19 mouse cellular contexts compared by ENCODE assay signal in the genomic region with DNA sequence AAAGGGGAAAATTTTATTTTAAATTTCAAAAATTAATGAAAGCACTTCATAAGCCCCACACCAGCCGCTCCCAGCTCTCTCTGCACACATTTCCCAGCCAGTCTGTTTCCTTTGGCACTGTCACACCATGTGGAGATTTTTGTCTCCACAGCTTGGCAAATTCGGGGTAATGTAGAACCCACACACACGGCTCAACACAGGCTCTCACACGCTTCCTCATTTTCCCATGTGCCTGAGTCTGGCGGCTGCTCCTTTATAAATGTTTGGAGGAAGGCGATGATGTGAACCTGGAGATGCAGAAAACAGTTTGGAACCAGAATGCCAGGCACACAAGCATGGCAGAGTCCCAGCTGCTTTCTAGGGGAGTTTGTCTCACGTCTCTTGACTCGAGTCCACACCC. TPM values are rescaled to one million over a fixed set of nuclear protein-coding genes. Genes with fewer than 3 reads are reported as not detected.
DNase-seq lines count a peak whose midpoint lies in the region; TF ChIP-seq lines count a peak whose summit lies in the region.
"Had no signal": no experiment of that assay in that cellular context is flagged by ENCODE, and none has a peak within 500 bp of the region (broad histone marks: within the 10 kb centered on the region; RNA-seq: fewer than 3 reads in every experiment).

No protein-coding gene starts in this region.

- H3K4me1 ChIP-seq in embryonic fibroblast, embryonic 13.5 days (ENCODE audit: control insufficient read depth, insufficient read depth, low read length): 0 out of 2 replicates have a peak, but pooled peaks cover 2% of the 10 kb centered on the region
- H3K4me1 ChIP-seq: embryonic facial prominence, embryonic 13.5 days; hindbrain, embryonic 13.5 days; liver, embryonic 12.5 days; midbrain, embryonic 12.5 days; stomach, embryonic 15.5 days had no signal

- TF ChIP-seq POLR2A in brain, embryonic 14.5 days (IDR thresholded peaks at IDR 0.05; ENCODE audit: borderline replicate concordance, extremely low read depth, insufficient read depth, insufficient read length, poor library complexity, severe bottlenecking): no peak
- no peak for TF ChIP-seq POLR2A in embryonic fibroblast, embryonic 13.5 days (IDR thresholded peaks at IDR 0.05; ENCODE audit: low read depth, low read length)

- no peak for TF ChIP-seq CTCF in brain, embryonic 14.5 days (IDR thresholded peaks at IDR 0.05; ENCODE audit: borderline replicate concordance, extremely low read depth, insufficient read depth, insufficient read length)
- no peak for TF ChIP-seq CTCF in embryonic fibroblast, embryonic 13.5 days (IDR thresholded peaks at IDR 0.05; ENCODE audit: borderline replicate concordance, insufficient read depth, low read length)

- peak; percentile 56 for DNase-seq in brain, embryonic 14.5 days (ENCODE audit: low read depth)
- DNase-seq in layer of hippocampus, adult 18-20 months (ENCODE audit: low spot score in 2 of 2): peak; percentile 61 to 85
- peak; percentile 51 for DNase-seq in right cerebral cortex, adult 18-20 months
- no peak for DNase-seq in heart, adult 9 months (ENCODE audit: low spot score in 2 of 2)
- no peak for DNase-seq in c-Kit-positive CD71-positive TER-119-positive erythroid progenitor cells, embryonic 14.5 days (ENCODE audit: low spot score)
- DNase-seq in embryo, embryonic 11 days: no peak
- DNase-seq: cerebellum, postnatal 25 days; kidney, adult 2 months; lung, postnatal 10 days had no signal

- H3K4me3 ChIP-seq in embryonic fibroblast, embryonic 13.5 days (ENCODE audit: insufficient read depth, low read length): no peak overlapping the region
- H3K4me3 ChIP-seq: embryonic facial prominence, embryonic 13.5 days; hindbrain, embryonic 13.5 days; liver, embryonic 12.5 days; midbrain, embryonic 12.5 days; stomach, embryonic 15.5 days had no signal

- peak overlapping the region; percentile 52; the same call in 1 of the 2 replicates for H3K27ac ChIP-seq in embryonic fibroblast, embryonic 13.5 days (ENCODE audit: insufficient read depth, low read length)
- H3K27ac ChIP-seq: embryonic facial prominence, embryonic 13.5 days; hindbrain, embryonic 13.5 days; liver, embryonic 12.5 days; midbrain, embryonic 12.5 days; stomach, embryonic 15.5 days had no signal

RNA-seq across cellular contexts. Expression of a gene that starts 38.0 kb away (rescaled TPM):
- not detected in 2 replicates for polyA plus RNA-seq in brain, embryonic 14.5 days (2012; rRNA removed)
- polyA plus RNA-seq in embryonic fibroblast, embryonic 13.5 days (2011; ENCODE audit: insufficient read length, low read depth, missing spikeins): not detected in 2 replicates
- not detected for total RNA-seq in layer of hippocampus, adult 18-20 months (2021)
- total RNA-seq: CH12.LX had no signal
- polyA plus RNA-seq: embryonic facial prominence, embryonic 13.5 days; gonadal fat pad, adult 2 months; heart, embryonic 16.5 days; hindbrain, embryonic 13.5 days; kidney, adult 2 months; liver, embryonic 12.5 days; midbrain, embryonic 12.5 days; neural tube, embryonic 11.5 days; stomach, embryonic 15.5 days had no signal

RNA-seq across cellular contexts. Expression of a gene that starts 47.2 kb away (rescaled TPM):
- polyA plus RNA-seq in brain, embryonic 14.5 days (2012; rRNA removed): 9.2 and 9.5 TPM in 2 replicates
- polyA plus RNA-seq in embryonic fibroblast, embryonic 13.5 days (2011; ENCODE audit: insufficient read length, low read depth, missing spikeins): 12.1 and 14.5 TPM in 2 replicates
- total RNA-seq in layer of hippocampus, adult 18-20 months (2021): 10 to 100 TPM; 30.5 to 31.8 TPM

RNA-seq across cellular contexts. Expression of a gene that starts 56.5 kb away (rescaled TPM):
- polyA plus RNA-seq in brain, embryonic 14.5 days (2012; rRNA removed): 6.0 and 11.8 TPM in 2 replicates
- polyA plus RNA-seq in embryonic fibroblast, embryonic 13.5 days (2011; ENCODE audit: insufficient read length, low read depth, missing spikeins): 29.3 and 32.7 TPM in 2 replicates
- 10 to 100 TPM; 18.4 to 21.0 TPM for total RNA-seq in layer of hippocampus, adult 18-20 months (2021)

RNA-seq across cellular contexts. Expression of a gene that starts 56.6 kb away (rescaled TPM):
- polyA plus RNA-seq in brain, embryonic 14.5 days (2012; rRNA removed): 26.8 and 28.8 TPM in 2 replicates
- polyA plus RNA-seq in embryonic fibroblast, embryonic 13.5 days (2011; ENCODE audit: insufficient read length, low read depth, missing spikeins): 16.9 and 18.8 TPM in 2 replicates
- total RNA-seq in layer of hippocampus, adult 18-20 months (2021): 10 to 100 TPM; 46.5 to 48.4 TPM

Comparison
In these comparisons a context has a peak if more than half of its experiments do, and no peak if none do; other contexts are left out.
1. DNase-seq: peak in brain, embryonic 14.5 days (single experiment), layer of hippocampus, adult 18-20 months (2 of 2) and right cerebral cortex, adult 18-20 months (single experiment); none in heart, adult 9 months (0 of 2), c-Kit-positive CD71-positive TER-119-positive erythroid progenitor cells, embryonic 14.5 days (single experiment) and embryo, embryonic 11 days (single experiment).